Mouse (Mus musculus) lung, adult 18-20 months (tissue): ENCODE data around the gene Pym1.

ENCODE experiments used
- DNase-seq, 2 experiments: peaks; one replicate each; pipeline ENCODE4 v3.0.0; 2022; ENCODE audit warnings: mixed read lengths in 2 of 2

The Pym1 gene

GRCm38 (mm10) chr10:128806086-128806485, 58.4 kb downstream of the Pym1 start:
- no peak for DNase-seq

GRCm38 (mm10) chr10:128807018-128807417, 59.3 kb downstream of the Pym1 start:
- no peak for DNase-seq
